Mouse (Mus musculus) frontal cortex, postnatal 36 days (tissue): Measurements from ENCODE around the gene Gtf2a2.

Source experiments
- DNase-seq, 2 experiments: peaks; one replicate each; pipeline ENCODE4 v3.0.0; 2022; ENCODE audit warnings: low spot score in 2 of 2

Gtf2a2 gene

GRCm38 (mm10) chr9:70012408-70012901 is at the start of gene Gtf2a2:
Gene Gtf2a2, plus strand, starts transcription at chr9:70012550.
- peak; percentile 89 to 92 for DNase-seq

GRCm38 (mm10) chr9:69964370-69964769 is 48.0 kb upstream of the Gtf2a2 start:
- DNase-seq, result peak in 1 of 2 experiments; percentile 34

GRCm38 (mm10) chr9:69985526-69985925 is 26.8 kb upstream of the Gtf2a2 start:
- DNase-seq, result no peak

- no peak for DNase-seq
Observed at GRCm38 (mm10) chr9:69986063-69986462, 26.3 kb upstream of the Gtf2a2 start.

- DNase-seq, result no peak
Observed at GRCm38 (mm10) chr9:69986571-69986970, 25.8 kb upstream of the Gtf2a2 start.

GRCm38 (mm10) chr9:69987579-69987978 is 24.8 kb upstream of the Gtf2a2 start:
- peak; percentile 60 to 81 for DNase-seq

- no peak for DNase-seq
Observed at GRCm38 (mm10) chr9:69988706-69989302, 23.5 kb upstream of the Gtf2a2 start.

GRCm38 (mm10) chr9:69989303-69990121 is 22.8 kb upstream of the Gtf2a2 start, which contains the start of gene Bnip2:
Gene Bnip2, plus strand, starts transcription at chr9:69989466.
- DNase-seq, result peak; percentile 92 to 95

- no peak for DNase-seq
Observed at GRCm38 (mm10) chr9:69990346-69990745, 22.0 kb upstream of the Gtf2a2 start.

- DNase-seq, result no peak
Observed at GRCm38 (mm10) chr9:69992841-69993277, 19.5 kb upstream of the Gtf2a2 start.

- no peak for DNase-seq
Observed at GRCm38 (mm10) chr9:69993479-69993878, 18.9 kb upstream of the Gtf2a2 start.

GRCm38 (mm10) chr9:69994547-69994946 is 17.8 kb upstream of the Gtf2a2 start:
- DNase-seq, result no peak

- DNase-seq, result no peak
Observed at GRCm38 (mm10) chr9:69999318-69999717, 13.0 kb upstream of the Gtf2a2 start.

GRCm38 (mm10) chr9:70003516-70003915 is 8.8 kb upstream of the Gtf2a2 start:
- DNase-seq, result no peak

GRCm38 (mm10) chr9:70006984-70007383 is 5.4 kb upstream of the Gtf2a2 start:
- DNase-seq, result no peak

- DNase-seq, result no peak
Observed at GRCm38 (mm10) chr9:70007506-70008248, 4.7 kb upstream of the Gtf2a2 start.

- no peak for DNase-seq
Observed at GRCm38 (mm10) chr9:70009754-70010304, 2.5 kb upstream of the Gtf2a2 start.

GRCm38 (mm10) chr9:70010781-70011473 is 1.4 kb upstream of the Gtf2a2 start:
- DNase-seq, result no peak

- DNase-seq, result no peak
Observed at GRCm38 (mm10) chr9:70011537-70012407, 578 bp upstream of the Gtf2a2 start.

GRCm38 (mm10) chr9:70015632-70016031 is 3.3 kb downstream of the Gtf2a2 start:
- DNase-seq, result no peak
